8 mouse cellular contexts compared by ENCODE assay signal in the genomic region with DNA sequence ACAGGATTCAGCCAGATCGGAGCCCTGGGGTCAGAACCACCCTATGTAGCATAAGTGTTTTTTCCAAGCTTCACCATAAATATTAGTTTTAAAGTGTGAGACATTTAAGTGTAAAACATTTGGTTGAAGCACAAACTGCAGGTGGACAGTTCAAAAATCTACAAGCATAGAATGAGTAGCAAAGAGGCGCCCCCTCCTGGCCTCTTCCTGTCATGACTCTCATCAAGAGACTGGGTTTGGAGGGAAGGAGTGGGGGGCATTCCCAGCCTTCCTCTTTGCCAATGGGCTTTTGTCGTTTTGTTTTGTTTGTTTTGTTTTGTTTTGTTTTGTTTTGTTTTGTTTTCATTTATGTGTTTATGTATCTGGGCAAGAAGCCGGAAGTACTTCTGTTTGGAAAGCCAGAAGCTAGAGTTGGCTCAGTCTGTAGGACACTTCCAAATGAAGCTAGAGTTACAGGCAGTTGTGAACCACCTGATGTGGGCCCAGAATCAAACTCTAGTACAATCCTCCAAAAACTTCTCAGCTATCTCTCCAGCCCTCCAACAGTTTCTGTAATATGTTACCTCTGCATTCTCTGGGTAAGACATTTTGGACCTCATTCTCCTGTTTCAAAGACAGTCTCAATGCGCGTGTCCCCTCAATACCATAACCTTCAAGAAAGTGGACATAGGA. TPM values are rescaled to one million over a fixed set of nuclear protein-coding genes. Genes with fewer than 3 reads are reported as not detected.
DNase-seq lines count a peak whose midpoint lies in the region; ATAC-seq and TF ChIP-seq lines count a peak whose summit lies in the region.

No protein-coding gene starts in this region.

- DNase-seq in heart, adult 8-10 months (ENCODE audit: low spot score) = peak; percentile 37
- peak; percentile 63 to 72 for DNase-seq in CD8-positive naive resting alpha-beta T cell, adult 2 months (ENCODE audit: low read depth in 2 of 2, low spot score in 2 of 2)
- DNase-seq in brain, embryonic 14.5 days (ENCODE audit: low read depth) = peak; percentile 66
- peak; percentile 78 for DNase-seq in gastrocnemius, adult 2 months
- peak; percentile 54 for DNase-seq in layer of hippocampus, adult 9-11 months

- peak; percentile 69; the same call in 1 of the 2 replicates for TF ChIP-seq CTCF in brain, embryonic 14.5 days (IDR thresholded peaks at IDR 0.05; ENCODE audit: borderline replicate concordance, extremely low read depth, insufficient read depth, insufficient read length)
- TF ChIP-seq CTCF in gastrocnemius, adult 2 months (IDR thresholded peaks at IDR 0.05) = peak; percentile 84
- TF ChIP-seq CTCF in testis, adult 2 months (IDR thresholded peaks at IDR 0.05; ENCODE audit: control insufficient read depth, insufficient read depth, insufficient replicate concordance, low read depth, low read length) = 0 out of 2 replicates have a peak, but pooled peaks have one; percentile 32

- H3K36me3 ChIP-seq in heart, embryonic 12.5 days = peaks cover 39% of the 10 kb centered on the region
- H3K36me3 ChIP-seq in testis, adult 2 months (ENCODE audit: control insufficient read depth, insufficient read depth, low read length) = peaks cover 2% of the 10 kb centered on the region; the same call in 1 of the 2 replicates

- intact Hi-C loops in gastrocnemius, adult 2 months (cut with DNase I) = loop anchor here (2.0 kb wide), 1 partner anchor 33 kb away; no protein-coding TSS in a partner anchor

- TF ChIP-seq POLR2A in brain, embryonic 14.5 days (IDR thresholded peaks at IDR 0.05; ENCODE audit: borderline replicate concordance, extremely low read depth, insufficient read depth, insufficient read length, poor library complexity, severe bottlenecking) = no peak
- no peak for TF ChIP-seq POLR2A in testis, adult 2 months (IDR thresholded peaks at IDR 0.05; ENCODE audit: control insufficient read depth, low read depth, low read length)

- H3K27me3 ChIP-seq in heart, embryonic 12.5 days (replicated peaks) = no peaks in the 10 kb centered on the region
- no peaks in the 10 kb centered on the region for H3K27me3 ChIP-seq in testis, adult 2 months (ENCODE audit: control insufficient read depth, insufficient read depth, low read length)

- 58% methylated on average over 6 of the region's 6 CpGs for whole genome bisulfite sequencing in heart, embryonic 12.5 days

- peaks cover 13% of the 10 kb centered on the region for H3K4me1 ChIP-seq in heart, embryonic 12.5 days (replicated peaks)
- peaks cover 8% of the 10 kb centered on the region for H3K4me1 ChIP-seq in testis, adult 2 months (ENCODE audit: control insufficient read depth, insufficient read depth, low read length)

- H3K4me2 ChIP-seq in heart, embryonic 12.5 days = no peak overlapping the region

- ATAC-seq in heart, embryonic 12.5 days (ENCODE audit: insufficient number of reproducible peaks, low FRiP score) = no peak
- peak; percentile 64 for ATAC-seq in megakaryocyte progenitor cell, adult 5-6 weeks (replicated peaks; ENCODE audit: poor library complexity)

- no peak overlapping the region for H3K4me3 ChIP-seq in heart, embryonic 12.5 days
- no peak overlapping the region; the same call in 1 of the 2 replicates for H3K4me3 ChIP-seq in gastrocnemius, adult 2 months
- H3K4me3 ChIP-seq in testis, adult 2 months (ENCODE audit: control insufficient read depth, low read depth, low read length) = no peak overlapping the region

- no peak overlapping the region for H3K9ac ChIP-seq in heart, embryonic 12.5 days

- no peaks in the 10 kb centered on the region for H3K9me3 ChIP-seq in heart, embryonic 12.5 days (replicated peaks)

- H3K27ac ChIP-seq in heart, embryonic 12.5 days (ENCODE audit: poor library complexity, severe bottlenecking) = no peak overlapping the region
- H3K27ac ChIP-seq in gastrocnemius, adult 2 months = peak overlapping the region; percentile 94
- H3K27ac ChIP-seq in testis, adult 2 months (ENCODE audit: control insufficient read depth, insufficient read depth, low read depth, low read length) = no peak overlapping the region

RNA-seq across cellular contexts. Expression of gene Cdk5rap1, which starts 1.3 kb away (rescaled TPM):
- 10 to 100 TPM; 17.0 to 21.7 (median 20.5) TPM for total RNA-seq in heart, adult 8-10 months (2022)
- 13.6 and 15.4 TPM in 2 replicates for polyA plus RNA-seq in heart, embryonic 12.5 days (2016; fragmentation: Nextera tagmentation; extraction: Ambion mirVana)
- polyA plus RNA-seq in brain, embryonic 14.5 days (2012; rRNA removed) = 16.5 and 16.6 TPM in 2 replicates
- 10 to 100 TPM; 14.5 to 15.3 TPM for total RNA-seq in gastrocnemius, adult 2 months (2021)
- total RNA-seq in megakaryocyte progenitor cell, adult 5-6 weeks (2015) = 12.3 and 15.8 TPM in 2 replicates
- 13.8 and 16.4 TPM in 2 replicates for total RNA-seq in megakaryocyte progenitor cell, adult 5-6 weeks (2017)
- 3.1 and 5.0 TPM in 2 replicates for polyA plus RNA-seq in testis, adult 2 months (2012; rRNA removed)

RNA-seq across cellular contexts. Expression of gene Snta1, which starts 33.8 kb away (rescaled TPM):
- total RNA-seq in heart, adult 8-10 months (2022) = 10 to 100 TPM; 69.1 to 74.1 (median 72.8) TPM
- polyA plus RNA-seq in heart, embryonic 12.5 days (2016; fragmentation: Nextera tagmentation; extraction: Ambion mirVana) = 49.9 and 51.6 TPM in 2 replicates
- polyA plus RNA-seq in brain, embryonic 14.5 days (2012; rRNA removed) = 9.9 and 11.6 TPM in 2 replicates
- total RNA-seq in gastrocnemius, adult 2 months (2021) = 100 to 1,000 TPM; 245 to 247 TPM
- not detected in 2 replicates for total RNA-seq in megakaryocyte progenitor cell, adult 5-6 weeks (2015)
- 0.12 and 0.24 TPM in 2 replicates for total RNA-seq in megakaryocyte progenitor cell, adult 5-6 weeks (2017)
- polyA plus RNA-seq in testis, adult 2 months (2012; rRNA removed) = 5.7 and 7.2 TPM in 2 replicates

Comparison
In these comparisons a context has a peak if more than half of its experiments do, and no peak if none do; other contexts are left out.
1. CTCF ChIP-seq: peak in every context shown above with its lines; median percentile 84 in gastrocnemius, adult 2 months; 69 in brain, embryonic 14.5 days; 32 in testis, adult 2 months.
2. RNA of gene Snta1, which starts 33.8 kb away (total RNA-seq): 245 to 247 TPM in gastrocnemius, adult 2 months and 69.1 to 74.1 TPM in heart, adult 8-10 months; 0.12 to 0.24 TPM in megakaryocyte progenitor cell, adult 5-6 weeks; every median in the first group is over 10 times any median in the second.
3. Peak in every context shown above with its lines, with median percentiles within 50 percentile points of each other: DNase-seq.